Mouse (Mus musculus) kidney, postnatal 0 days (tissue): ENCODE data around the gene Wdr62. TPM values are rescaled to one million over a fixed set of nuclear protein-coding genes. Genes with fewer than 3 reads are reported as not detected.
"Not testable (repeated sequence)": the region's sequence is repeated elsewhere in the genome, so short reads cannot be mapped to it uniquely, and the experiment has no call there.

Experiments used
- ATAC-seq: fragments of 200-750 bp; cut with Nextera tagmentation; replicated peaks from 2 replicates; pipeline ENCODE4 v1.8.0; 2017; ENCODE audit warnings: low read depth, moderate number of reproducible peaks, moderate TSS enrichment, moderate library complexity; ENCODE audit not compliant: low FRiP score
- DNase-seq: peaks from one replicate; pipeline ENCODE4 v3.0.0-alpha.2; 2016; ENCODE audit warnings: low spot score
- H3K27ac ChIP-seq: fragments of 300-500 bp; sonication (generic); 2 replicates; pipeline ENCODE4 v1.5.1; 2014; ENCODE audit warnings: mild to moderate bottlenecking
- H3K27me3 ChIP-seq: fragments of 300-500 bp; sonication (generic); 2 replicates; pipeline ENCODE4 v1.6.1; 2014; ENCODE audit warnings: low read length, mixed read lengths; ENCODE audit not compliant: insufficient read depth
- H3K36me3 ChIP-seq: fragments of 300-500 bp; sonication (generic); 2 replicates; pipeline ENCODE4 v1.6.1; 2014; ENCODE audit warnings: low read length, mixed read lengths; ENCODE audit not compliant: insufficient read depth
- H3K4me1 ChIP-seq: fragments of 300-500 bp; sonication (generic); replicated peaks from 2 replicates; pipeline ENCODE4 v1.6.1; 2014; ENCODE audit warnings: antibody characterized with exemption, low read length, mixed read lengths; ENCODE audit not compliant: insufficient read depth
- H3K4me2 ChIP-seq: fragments of 300-500 bp; sonication (generic); 2 replicates; pipeline ENCODE4 v1.6.1; 2014; ENCODE audit warnings: mild to moderate bottlenecking, low read length, moderate library complexity, mixed read lengths
- H3K4me3 ChIP-seq: fragments of 300-500 bp; sonication (generic); replicated peaks from 2 replicates; pipeline ENCODE4 v1.5.1; 2014; ENCODE audit warnings: low read depth, low read length
- H3K9ac ChIP-seq: fragments of 300-500 bp; sonication (generic); 2 replicates; pipeline ENCODE4 v1.6.1; 2014; ENCODE audit warnings: low read depth, low read length
- H3K9me3 ChIP-seq: fragments of 300-500 bp; sonication (generic); replicated peaks from 2 replicates; pipeline ENCODE4 v1.6.1; 2016; ENCODE audit warnings: low read length, inconsistent platforms, mixed read lengths
- CTCF ChIP-seq: IDR thresholded peaks from 2 replicates; pipeline ENCODE4 v1.5.1; 2016; ENCODE audit warnings: antibody characterized with exemption, low read depth, mild to moderate bottlenecking, moderate library complexity
- WGBS: fragments of 180-500 bp; shearing (Covaris S2); extraction: QIAGEN DNeasy Blood & Tissue Kit; methylation state at CpG from one replicate; pipeline ENCODE4 v1.1.7; 2014; 5-methylcytosine and 5-hydroxymethylcytosine counted together
- polyA plus RNA-seq: library from polyadenylated mRNA; unstranded; fragments of >200 nt; fragmentation: Nextera tagmentation; extraction: Ambion mirVana; gene quantifications from 2 replicates; pipeline ENCODE4 v1.2.1, GENCODE M21; 2015

Gene Wdr62
- polyA plus RNA-seq, 1 experiment from 2014 or later = 2.7 TPM

DNA sequence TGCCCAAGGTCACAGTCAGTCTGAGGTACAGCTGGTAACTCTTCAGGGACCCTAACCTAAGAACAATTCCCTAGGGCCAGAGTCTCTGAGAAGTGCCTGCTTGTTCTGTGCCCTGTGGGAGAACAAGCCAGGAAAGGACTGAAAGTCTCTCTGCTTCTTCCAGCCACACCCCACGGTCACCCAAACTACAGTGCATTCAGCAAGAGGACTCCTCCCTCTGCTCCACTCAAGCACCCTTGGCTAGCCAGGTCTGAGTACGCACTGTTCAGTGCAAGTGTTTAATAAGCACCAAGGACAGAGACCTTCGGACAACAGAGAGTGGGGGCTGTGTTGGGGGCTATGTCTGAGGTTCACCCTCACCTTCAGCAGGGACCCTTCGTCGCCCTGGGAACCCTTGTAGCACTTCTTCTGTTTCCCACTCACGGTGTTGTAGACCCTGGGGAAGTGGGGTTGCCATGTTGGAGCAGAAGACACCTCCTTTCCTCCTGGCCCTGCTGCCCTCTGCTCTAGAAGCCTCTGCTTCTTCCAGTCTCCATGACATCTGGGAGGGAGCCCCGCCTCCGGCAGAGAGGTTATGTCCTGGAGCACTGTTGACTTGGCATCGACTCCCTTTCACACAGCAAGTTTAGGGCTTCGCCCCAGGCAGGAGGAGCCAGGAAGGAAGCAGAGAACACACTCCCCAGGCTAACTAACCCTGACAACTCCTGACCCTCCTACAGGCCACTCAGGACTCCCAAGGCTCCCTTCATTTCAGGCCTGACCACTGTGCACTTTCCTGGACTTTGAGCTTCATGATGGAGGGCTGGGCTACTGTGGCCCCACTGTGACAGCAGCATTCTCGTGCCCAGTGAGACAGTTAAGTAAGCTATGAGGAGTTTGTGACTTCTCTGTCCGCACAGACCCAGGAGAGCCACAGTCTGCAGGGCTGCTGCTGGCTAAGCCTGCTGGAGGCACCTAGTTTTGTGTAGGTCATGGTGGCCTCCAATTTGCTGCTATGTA lies 28.0 kb downstream of the Wdr62 start:
- TF ChIP-seq CTCF = no peak
- Histone ChIP-seq H3K27ac (no peak overlapping the region), H3K9me3 (no peaks in the 10 kb centered on the region), H3K27me3 (no peaks in the 10 kb centered on the region), H3K9ac (no peak overlapping the region), H3K4me2 (no peak overlapping the region), H3K4me1 (no peaks in the 10 kb centered on the region), H3K36me3 (0 out of 2 replicates have a peak, but pooled peaks cover 11% of the 10 kb centered on the region), H3K4me3 (no peak overlapping the region)
- 80% methylated on average over 12 of the region's 12 CpGs for WGBS
- DNase-seq = peak; percentile 1
- ATAC-seq = peak; percentile 49; the same call in 1 of the 2 replicates

DNA sequence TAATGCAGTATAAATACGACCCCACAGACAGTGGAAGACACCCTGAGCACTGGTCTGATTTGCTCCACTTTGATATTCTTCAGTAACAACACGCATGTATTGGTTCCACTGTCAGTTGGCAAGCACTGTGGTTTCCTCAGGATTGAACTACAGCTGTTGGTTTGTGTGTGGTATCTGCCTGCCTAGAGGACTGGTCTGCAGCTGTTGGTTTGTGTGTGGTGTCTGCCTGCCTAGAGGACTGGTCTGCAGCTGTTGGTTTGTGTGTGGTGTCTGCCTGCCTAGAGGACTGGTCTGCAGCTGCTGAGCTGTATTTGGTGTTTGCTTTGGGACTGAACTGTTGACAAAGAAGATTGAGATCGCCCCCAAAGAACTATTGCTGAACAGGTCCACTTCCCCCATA lies 42.8 kb downstream of the Wdr62 start:
- H3K9me3 ChIP-seq, ATAC-seq, H3K36me3 ChIP-seq, H3K27me3 ChIP-seq, H3K4me1 ChIP-seq, H3K9ac ChIP-seq, H3K4me2 ChIP-seq, H3K27ac ChIP-seq, H3K4me3 ChIP-seq, DNase-seq: not testable (repeated sequence)
- 88% methylated on average over 3 of the region's 3 CpGs for WGBS

DNA sequence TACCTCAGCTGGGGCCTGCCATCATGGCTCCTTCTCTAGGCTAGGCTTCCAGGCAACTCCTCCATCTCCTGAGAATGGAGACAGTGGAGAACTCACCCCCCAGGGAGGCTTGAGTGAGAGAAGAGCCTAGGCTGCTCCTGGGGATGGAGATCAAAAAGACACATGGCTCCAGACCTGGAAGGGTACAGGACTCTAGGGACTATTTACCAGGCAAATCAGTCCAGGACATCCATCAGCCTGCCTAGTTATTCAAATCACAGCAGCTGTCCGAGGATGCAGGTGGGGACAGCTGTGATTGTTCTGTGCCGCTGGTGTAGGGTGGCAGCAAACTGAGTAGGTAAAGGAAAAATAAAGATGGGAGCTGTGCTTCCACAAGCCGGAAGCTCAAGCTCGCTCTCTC lies 44.6 kb downstream of the Wdr62 start, which contains the start of gene Ovol3:
Gene Ovol3, minus strand, starts transcription at position 101 of the 400 bp plus-strand sequence.
- 84% methylated on average over 4 of the region's 4 CpGs for WGBS
- H3K4me2 ChIP-seq = no peak within 1 kb of the TSS

GRCm38 (mm10) chr7:30235091-30235490 lies 45.1 kb downstream of the Wdr62 start:
- H3K9ac ChIP-seq = no peak overlapping the region
- H3K4me3 ChIP-seq = no peak overlapping the region
- no peaks in the 10 kb centered on the region for H3K27me3 ChIP-seq
- H3K36me3 ChIP-seq = 0 out of 2 replicates have a peak, but pooled peaks cover 4% of the 10 kb centered on the region
- DNase-seq (no peak), ATAC-seq (no peak)
- peaks cover 10% of the 10 kb centered on the region for H3K4me1 ChIP-seq
- H3K9me3 ChIP-seq = no peaks in the 10 kb centered on the region
- 84% methylated on average over 8 of the region's 8 CpGs for WGBS
- TF ChIP-seq CTCF = no peak
- no peak overlapping the region for H3K4me2 ChIP-seq
- H3K27ac ChIP-seq = no peak overlapping the region

More for the DNA sequence above, 44.6 kb downstream of the Wdr62 start, which contains the start of gene Ovol3:
- no peak for ATAC-seq
- Histone ChIP-seq H3K9ac (no peak within 1 kb of the TSS), H3K4me3 (no peak within 1 kb of the TSS), H3K9me3 (no peaks in the 10 kb centered on the region), H3K27ac (no peak within 1 kb of the TSS), H3K27me3 (no peaks in the 10 kb centered on the region), H3K4me1 (peaks cover 10% of the 10 kb centered on the region), H3K36me3 (0 out of 2 replicates have a peak, but pooled peaks cover 4% of the 10 kb centered on the region)
- DNase-seq = no peak
- TF ChIP-seq CTCF = no peak

DNA sequence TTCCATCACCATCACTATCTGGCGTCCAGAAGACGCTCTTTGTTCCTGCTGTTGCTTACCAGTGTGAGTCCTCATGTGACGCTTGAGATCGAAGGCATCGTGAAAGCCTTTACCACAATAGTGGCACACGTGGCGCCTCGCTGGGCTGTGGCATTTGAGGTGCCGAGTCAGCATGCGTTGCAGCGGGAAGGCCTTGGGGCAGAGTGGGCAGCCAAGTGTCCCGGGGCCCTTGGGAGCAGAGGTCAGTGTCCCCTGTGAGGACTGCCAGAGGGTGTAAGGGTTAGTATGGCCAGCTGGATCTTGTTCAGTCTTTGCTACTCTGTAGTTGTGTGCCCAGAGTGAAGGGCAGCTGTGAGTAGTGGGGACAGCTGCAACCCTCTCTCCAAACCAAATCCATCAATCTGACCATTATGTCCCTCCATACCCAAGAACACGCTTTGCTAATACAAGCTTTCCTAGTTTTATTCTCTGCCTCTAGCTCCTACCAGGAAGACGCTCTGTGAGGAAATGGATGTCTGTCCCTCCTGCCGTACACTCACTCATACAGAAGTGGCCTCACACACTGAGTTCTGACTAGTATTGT lies 45.9 kb downstream of the Wdr62 start:
- Histone ChIP-seq H3K4me2 (no peak overlapping the region), H3K27me3 (no peaks in the 10 kb centered on the region), H3K9ac (no peak overlapping the region), H3K4me1 (peaks cover 10% of the 10 kb centered on the region), H3K36me3 (0 out of 2 replicates have a peak, but pooled peaks cover 4% of the 10 kb centered on the region), H3K27ac (no peak overlapping the region), H3K9me3 (no peaks in the 10 kb centered on the region), H3K4me3 (no peak overlapping the region)
- no peak for DNase-seq
- ATAC-seq = no peak
- WGBS = 83% methylated on average over 15 of the region's 15 CpGs
- TF ChIP-seq CTCF = no peak

DNA sequence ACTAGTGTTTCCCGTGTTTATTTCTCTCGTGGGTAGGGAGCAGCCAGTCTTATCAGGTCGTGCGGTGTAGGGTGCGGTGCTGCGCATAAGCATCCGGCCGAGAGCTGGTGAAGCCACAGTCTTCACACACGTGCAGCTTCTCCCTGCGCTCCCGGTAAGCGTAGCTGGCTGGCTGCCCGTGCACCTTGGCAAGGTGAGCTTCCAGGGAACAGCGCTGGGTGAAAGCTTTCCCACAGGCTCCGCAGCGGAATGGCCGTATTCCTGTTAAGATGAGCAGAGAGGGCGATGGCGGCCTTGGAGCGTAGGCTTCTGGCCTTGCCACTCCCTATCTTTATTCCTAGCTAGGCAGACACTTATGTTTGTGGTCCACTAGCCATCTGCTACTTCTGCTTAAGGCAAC lies 46.8 kb downstream of the Wdr62 start:
- no peak overlapping the region for H3K9ac ChIP-seq

More for the DNA sequence above, 46.8 kb downstream of the Wdr62 start:
- H3K9me3 ChIP-seq = no peaks in the 10 kb centered on the region
- peaks cover 10% of the 10 kb centered on the region for H3K4me1 ChIP-seq
- DNase-seq (no peak), ATAC-seq (no peak)
- no peak overlapping the region for H3K27ac ChIP-seq
- H3K4me2 ChIP-seq = peak overlapping the region; percentile 74; the same call in 1 of the 2 replicates
- no peak overlapping the region for H3K4me3 ChIP-seq
- TF ChIP-seq CTCF = no peak
- H3K27me3 ChIP-seq = no peaks in the 10 kb centered on the region
- WGBS = 88% methylated on average over 20 of the region's 20 CpGs
- H3K36me3 ChIP-seq = 0 out of 2 replicates have a peak, but pooled peaks cover 4% of the 10 kb centered on the region
